Mouse (Mus musculus): ENCODE data around the gene Slc7a6os. TPM values are rescaled to one million over a fixed set of nuclear protein-coding genes. Genes with fewer than 3 reads are reported as not detected.

Slc7a6os gene
- total and polyA plus RNA-seq, 3 experiments, result 38.7 to 65.1 (median 62.5) TPM

DNA sequence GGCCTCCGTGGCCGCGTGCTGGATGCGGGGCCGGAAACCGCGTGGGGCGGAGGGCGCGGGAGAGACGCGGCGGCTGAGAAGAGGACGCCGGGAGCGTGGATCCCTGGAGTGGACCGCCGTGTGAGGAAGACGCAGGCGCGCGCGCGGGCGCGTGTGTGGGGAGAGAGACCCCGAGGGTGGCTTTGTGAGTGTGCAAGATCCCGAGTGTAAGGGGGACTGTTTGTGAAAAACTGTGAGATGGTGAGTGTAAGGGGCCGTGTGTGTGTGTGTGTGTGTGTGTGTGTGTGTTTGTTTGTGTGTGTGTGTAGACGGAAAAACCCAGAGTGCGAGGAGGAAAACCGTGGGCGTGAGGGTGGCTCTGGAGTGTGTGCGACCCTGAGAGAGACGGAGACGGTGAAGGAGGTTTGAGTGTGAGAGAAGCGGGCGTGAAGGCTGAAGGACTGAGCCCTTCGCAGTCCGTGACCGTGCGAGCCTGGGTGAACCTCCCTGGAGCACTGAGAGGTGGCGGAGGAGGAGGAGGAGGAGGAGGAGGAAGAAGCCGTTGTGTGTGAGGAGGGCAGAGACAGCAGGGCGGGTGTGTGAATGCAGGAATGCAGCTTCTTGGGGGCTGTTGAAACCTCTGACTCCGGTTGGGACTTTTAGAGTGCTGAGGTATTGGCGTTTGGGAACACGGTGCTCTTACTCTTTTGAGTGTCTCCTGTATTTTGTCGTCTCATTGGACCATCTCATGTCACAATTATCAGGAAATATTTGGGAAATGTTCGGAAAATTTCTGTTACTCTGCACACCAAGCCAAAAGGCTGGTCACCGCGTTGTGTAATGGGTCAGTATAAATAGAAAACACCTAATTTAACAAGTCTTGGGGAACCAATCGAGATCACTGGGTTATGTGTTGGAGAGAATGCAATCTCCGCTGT lies 41.5 kb downstream of the Slc7a6os start (continued):
- TF ChIP-seq HCFC1 (IDR thresholded peaks at IDR 0.05; ENCODE audit: low read depth, low read length), result no peak
- no peak for TF ChIP-seq UBTF (IDR thresholded peaks at IDR 0.05; ENCODE audit: low read depth, low read length)
- no peak for TF ChIP-seq JUND (conservative IDR thresholded peaks at IDR 0.05; ENCODE audit: low read depth, low read length)
- no peak for TF ChIP-seq RCOR1 (conservative IDR thresholded peaks at IDR 0.05; ENCODE audit: low read depth, low read length)
- TF ChIP-seq MAZ (IDR thresholded peaks at IDR 0.05; ENCODE audit: low read depth, low read length), result no peak
- TF ChIP-seq GABPA (IDR thresholded peaks at IDR 0.05; ENCODE audit: insufficient replicate concordance, low read depth, low read length), result no peak
- TF ChIP-seq BHLHE40 (IDR thresholded peaks at IDR 0.05; ENCODE audit: low read depth, low read length), result no peak
- TF ChIP-seq TBP (conservative IDR thresholded peaks at IDR 0.05; ENCODE audit: low read depth, low read length), result 0 out of 2 replicates have a peak, but pooled peaks have one; percentile 25
- TF ChIP-seq E2F4 (IDR thresholded peaks at IDR 0.05; ENCODE audit: insufficient replicate concordance, low read depth, low read length), result no peak
- no peak for TF ChIP-seq JUN (IDR thresholded peaks at IDR 0.05; ENCODE audit: insufficient read depth, low read depth, low read length)
- no peak for TF ChIP-seq CTCF (conservative IDR thresholded peaks at IDR 0.05 in 1 of 2, IDR thresholded peaks at IDR 0.05 in 1 of 2; ENCODE audit: low read depth in 2 of 2, low read length in 2 of 2)
- no peak for TF ChIP-seq ZKSCAN1 (IDR thresholded peaks at IDR 0.05; ENCODE audit: borderline replicate concordance, low read depth, low read length)
- TF ChIP-seq ZMIZ1 (IDR thresholded peaks at IDR 0.05; ENCODE audit: low read depth, low read length), result no peak
- TF ChIP-seq USF1 (IDR thresholded peaks at IDR 0.05; ENCODE audit: low read depth, low read length), result no peak
- no peak for TF ChIP-seq TCF12 (IDR thresholded peaks at IDR 0.05; ENCODE audit: low read depth, low read length)
- TF ChIP-seq MAX (IDR thresholded peaks at IDR 0.05; ENCODE audit: low read length), result peak; percentile 13; the same call in 1 of the 2 replicates
- no peak for TF ChIP-seq CHD2 (IDR thresholded peaks at IDR 0.05; ENCODE audit: low read length)
- no peak for TF ChIP-seq PAX5 (IDR thresholded peaks at IDR 0.05; ENCODE audit: low read length)
- TF ChIP-seq EP300 (IDR thresholded peaks at IDR 0.05; ENCODE audit: low read length), result no peak
- TF ChIP-seq ZNF384 (IDR thresholded peaks at IDR 0.05; ENCODE audit: low read depth, low read length), result no peak
- no peak for TF ChIP-seq MYC (IDR thresholded peaks at IDR 0.05; ENCODE audit: low read depth, low read length)

GRCm38 (mm10) chr8:106168356-106169016 lies 42.2 kb downstream of the Slc7a6os start, which contains the start of gene Slc7a6:
TSS of gene Slc7a6 (plus strand) at chr8:106168857.
- H3K9ac ChIP-seq (ENCODE audit: insufficient read depth, low read depth), result peak within 1 kb of the TSS; percentile 93
- DNase-seq (ENCODE audit: extremely low read depth), result peak; percentile 70
- peak within 1 kb of the TSS; percentile 88 to 93 (median 91) for H3K4me3 ChIP-seq (replicated peaks in 1 of 3; ENCODE audit: low read depth in 2 of 3, low read length in 2 of 3, poor library complexity in 1 of 3)
- in situ Hi-C loops (cut with MboI; ENCODE audit: low pct_ligation_motif_present, low pct_unique_long_range_greater_than_20kb, low sequenced_read_pairs), result loop anchor here (5.0 kb wide), 1 partner anchor 44 kb away; the partner anchor contains the start of genes Prmt7 and Slc7a6os
- H3K79me2 ChIP-seq (replicated peaks; ENCODE audit: control insufficient read depth, extremely low read depth, insufficient read depth, poor library complexity, severe bottlenecking), result peaks cover 30% of the 10 kb centered on the region
- H3K4me2 ChIP-seq (ENCODE audit: insufficient read depth, low read depth, poor library complexity, severe bottlenecking), result peak within 1 kb of the TSS; percentile 99
- no peaks in the 10 kb centered on the region for H3K27me3 ChIP-seq (replicated peaks)
- dilution Hi-C loops (cut with MboI; ENCODE audit: extremely low pct_ligation_motif_present, extremely low pct_unique_long_range_greater_than_20kb, low sequenced_read_pairs), result no loop called here
- H3K36me3 ChIP-seq (replicated peaks in 1 of 2; ENCODE audit: control insufficient read depth in 1 of 2, insufficient read depth in 1 of 2, low read length in 1 of 2), result peaks cover 4 to 27% of the 10 kb centered on the region in 2 experiments
- H3K4me1 ChIP-seq (ENCODE audit: control insufficient read depth in 1 of 2, insufficient read depth in 2 of 2), result peaks cover 0 to 16% of the 10 kb centered on the region in 2 experiments; a peak in 1 of 4 replicates
- no peaks in the 10 kb centered on the region for H3K9me3 ChIP-seq (replicated peaks; ENCODE audit: low read length)
- H3K27ac ChIP-seq (ENCODE audit: insufficient read depth, low read depth), result peak within 1 kb of the TSS; percentile 57
- TF ChIP-seq CHD1 (IDR thresholded peaks at IDR 0.05; ENCODE audit: low read depth, low read length) (no peak), PAX5 (IDR thresholded peaks at IDR 0.05; ENCODE audit: low read length) (no peak), MYC (IDR thresholded peaks at IDR 0.05; ENCODE audit: low read depth, low read length) (peak; percentile 36; the same call in 1 of the 2 replicates), JUND (conservative IDR thresholded peaks at IDR 0.05; ENCODE audit: low read depth, low read length) (no peak), POLR2AphosphoS2 (IDR thresholded peaks at IDR 0.05; ENCODE audit: low read depth, low read length) (peak; percentile 79; the same call in 1 of the 2 replicates), USF2 (conservative IDR thresholded peaks at IDR 0.05; ENCODE audit: low read depth, low read length) (no peak), UBTF (IDR thresholded peaks at IDR 0.05; ENCODE audit: low read depth, low read length) (peak; percentile 77; the same call in 1 of the 2 replicates), SMC3 (IDR thresholded peaks at IDR 0.05; ENCODE audit: low read depth, low read length) (no peak), ZC3H11A (IDR thresholded peaks at IDR 0.05; ENCODE audit: low read depth, low read length) (no peak), MXI1 (IDR thresholded peaks at IDR 0.05; ENCODE audit: low read depth, low read length) (peak; percentile 92), SIN3A (IDR thresholded peaks at IDR 0.05; ENCODE audit: low read length) (peak; percentile 80; the same call in 1 of the 2 replicates), ZMIZ1 (IDR thresholded peaks at IDR 0.05; ENCODE audit: low read depth, low read length) (peak; percentile 68), ETS1 (conservative IDR thresholded peaks at IDR 0.05; ENCODE audit: low read depth, low read length) (no peak), TBP (conservative IDR thresholded peaks at IDR 0.05; ENCODE audit: low read depth, low read length) (no peak), RCOR1 (conservative IDR thresholded peaks at IDR 0.05; ENCODE audit: low read depth, low read length) (no peak), CHD2 (IDR thresholded peaks at IDR 0.05; ENCODE audit: low read length) (no peak), ZKSCAN1 (IDR thresholded peaks at IDR 0.05; ENCODE audit: borderline replicate concordance, low read depth, low read length) (no peak), USF1 (IDR thresholded peaks at IDR 0.05; ENCODE audit: low read depth, low read length) (no peak), E2F4 (IDR thresholded peaks at IDR 0.05; ENCODE audit: insufficient replicate concordance, low read depth, low read length) (no peak), NRF1 (IDR thresholded peaks at IDR 0.05; ENCODE audit: low read depth, low read length) (peak; percentile 61), MAFK (IDR thresholded peaks at IDR 0.05; ENCODE audit: insufficient replicate concordance, low read length) (no peak), EP300 (IDR thresholded peaks at IDR 0.05; ENCODE audit: low read length) (no peak)

All from CH12.LX (cell line).